Mouse (Mus musculus) kidney, embryonic 15.5 days (tissue): ENCODE measurements around the gene Gm21969. TPM values are rescaled to one million over a fixed set of nuclear protein-coding genes. Genes with fewer than 3 reads are reported as not detected.

ENCODE experiments used
- ATAC-seq: fragments of 200-750 bp; cut with Nextera tagmentation; replicated peaks from 2 replicates; pipeline ENCODE4 v1.8.0; 2017; ENCODE audit warnings: moderate TSS enrichment; ENCODE audit not compliant: low FRiP score
- H3K27ac ChIP-seq: fragments of 300-500 bp; sonication (generic); 2 replicates; pipeline ENCODE4 v1.5.1; 2015; ENCODE audit warnings: mild to moderate bottlenecking, inconsistent platforms
- H3K27me3 ChIP-seq: fragments of 300-500 bp; sonication (generic); 2 replicates; pipeline ENCODE4 v1.6.1; 2015; ENCODE audit warnings: inconsistent platforms
- H3K36me3 ChIP-seq: fragments of 300-500 bp; sonication (generic); 2 replicates; pipeline ENCODE4 v1.6.1; 2015; ENCODE audit warnings: inconsistent platforms
- H3K4me1 ChIP-seq: fragments of 300-500 bp; sonication (generic); 2 replicates; pipeline ENCODE4 v1.6.1; 2015; ENCODE audit warnings: inconsistent platforms
- H3K4me2 ChIP-seq: fragments of 300-500 bp; sonication (generic); 2 replicates; pipeline ENCODE4 v1.6.1; 2015; ENCODE audit warnings: moderate library complexity, mild to moderate bottlenecking, inconsistent platforms
- H3K4me3 ChIP-seq: fragments of 300-500 bp; sonication (generic); replicated peaks from 2 replicates; pipeline ENCODE4 v1.5.1; 2015; ENCODE audit warnings: mild to moderate bottlenecking, inconsistent platforms
- H3K9ac ChIP-seq: fragments of 300-500 bp; sonication (generic); 2 replicates; pipeline ENCODE4 v1.6.1; 2015; ENCODE audit warnings: mild to moderate bottlenecking, inconsistent platforms
- H3K9me3 ChIP-seq: fragments of 300-500 bp; sonication (generic); replicated peaks from 2 replicates; pipeline ENCODE4 v1.6.1; 2016; ENCODE audit warnings: inconsistent platforms
- WGBS: fragments of 180-500 bp; shearing (Covaris S2); methylation state at CpG from one replicate; pipeline ENCODE4 v1.1.7; 2015; ENCODE audit warnings: mixed read lengths; 5-methylcytosine and 5-hydroxymethylcytosine counted together
- polyA plus RNA-seq: library from polyadenylated mRNA; unstranded; fragments of >200 nt; fragmentation: Nextera tagmentation; extraction: Ambion mirVana; gene quantifications from 2 replicates; pipeline ENCODE4 v1.2.1, GENCODE M21; 2015

The Gm21969 gene
- polyA plus RNA-seq, 1 experiment from 2014 or later, result not detected

- ATAC-seq, result no peak
- Histone ChIP-seq H3K4me2 (no peak overlapping the region), H3K27ac (no peak overlapping the region), H3K9ac (no peak overlapping the region), H3K27me3 (no peaks in the 10 kb centered on the region; the same call in 1 of the 2 replicates), H3K4me1 (no peaks in the 10 kb centered on the region), H3K36me3 (no peaks in the 10 kb centered on the region), H3K4me3 (no peak overlapping the region), H3K9me3 (0 out of 2 replicates have a peak, but pooled peaks cover 6% of the 10 kb centered on the region)
- WGBS, result 6% methylated on average over 3 of the region's 3 CpGs
Measured at GRCm38 (mm10) chr4:139684639-139685017, 81.6 kb downstream of the Gm21969 start.

GRCm38 (mm10) chr4:139688058-139688457 lies 85.1 kb downstream of the Gm21969 start:
- Histone ChIP-seq H3K27me3 (peaks cover 13% of the 10 kb centered on the region), H3K36me3 (no peaks in the 10 kb centered on the region), H3K9me3 (no peaks in the 10 kb centered on the region), H3K4me1 (no peaks in the 10 kb centered on the region), H3K4me2 (no peak overlapping the region), H3K9ac (no peak overlapping the region), H3K4me3 (no peak overlapping the region), H3K27ac (no peak overlapping the region)
- ATAC-seq, result no peak
- WGBS, result 73% methylated on average over 9 of the region's 9 CpGs

- H3K4me2 ChIP-seq, result no peak overlapping the region
- H3K27me3 ChIP-seq, result peaks cover 21% of the 10 kb centered on the region
- H3K9me3 ChIP-seq, result no peaks in the 10 kb centered on the region
- no peak for ATAC-seq
- H3K36me3 ChIP-seq, result no peaks in the 10 kb centered on the region
- WGBS, result 47% methylated on average over 7 of the region's 7 CpGs
- no peaks in the 10 kb centered on the region for H3K4me1 ChIP-seq
- H3K4me3 ChIP-seq, result no peak overlapping the region
- H3K9ac ChIP-seq, result no peak overlapping the region
- no peak overlapping the region for H3K27ac ChIP-seq
Measured at GRCm38 (mm10) chr4:139689627-139690269, 86.8 kb downstream of the Gm21969 start.

- Histone ChIP-seq H3K4me2 (no peak overlapping the region), H3K9me3 (no peaks in the 10 kb centered on the region), H3K36me3 (no peaks in the 10 kb centered on the region), H3K9ac (no peak overlapping the region), H3K27ac (no peak overlapping the region), H3K4me1 (peaks cover 10% of the 10 kb centered on the region; the same call in 1 of the 2 replicates), H3K4me3 (no peak overlapping the region), H3K27me3 (peaks cover 34% of the 10 kb centered on the region)
- no peak for ATAC-seq
- WGBS, result 54% methylated on average over 5 of the region's 5 CpGs
Measured at GRCm38 (mm10) chr4:139693315-139693714, 90.3 kb downstream of the Gm21969 start.

- Histone ChIP-seq H3K4me2 (no peak overlapping the region; the same call in 1 of the 2 replicates), H3K9me3 (no peaks in the 10 kb centered on the region), H3K27ac (no peak overlapping the region), H3K9ac (no peak overlapping the region), H3K4me3 (no peak overlapping the region), H3K36me3 (no peaks in the 10 kb centered on the region), H3K4me1 (peaks cover 13% of the 10 kb centered on the region; the same call in 1 of the 2 replicates), H3K27me3 (peaks cover 24% of the 10 kb centered on the region)
- 3% methylated on average over 9 of the region's 9 CpGs for WGBS
- ATAC-seq, result 0 out of 2 replicates have a peak, but pooled peaks have one; percentile 40
Measured at GRCm38 (mm10) chr4:139697755-139698154, 94.8 kb downstream of the Gm21969 start.

- Histone ChIP-seq H3K36me3 (no peaks in the 10 kb centered on the region), H3K4me3 (no peak overlapping the region), H3K27me3 (peaks cover 17% of the 10 kb centered on the region), H3K4me1 (peaks cover 13% of the 10 kb centered on the region; the same call in 1 of the 2 replicates), H3K4me2 (no peak overlapping the region), H3K9ac (no peak overlapping the region), H3K27ac (0 out of 2 replicates have a peak overlapping the region, but pooled peaks have one; percentile 25), H3K9me3 (no peaks in the 10 kb centered on the region)
- 39% methylated on average over 8 of the region's 8 CpGs for WGBS
- no peak for ATAC-seq
Measured at GRCm38 (mm10) chr4:139698602-139699001, 95.6 kb downstream of the Gm21969 start.

GRCm38 (mm10) chr4:139702914-139703313 lies 99.9 kb downstream of the Gm21969 start:
- Histone ChIP-seq H3K36me3 (no peaks in the 10 kb centered on the region), H3K9ac (no peak overlapping the region), H3K4me2 (no peak overlapping the region), H3K4me3 (no peak overlapping the region), H3K4me1 (peaks cover 7% of the 10 kb centered on the region; the same call in 1 of the 2 replicates), H3K27ac (no peak overlapping the region), H3K9me3 (no peaks in the 10 kb centered on the region), H3K27me3 (0 out of 2 replicates have a peak, but pooled peaks cover 2% of the 10 kb centered on the region)
- no peak for ATAC-seq
- 67% methylated on average over 4 of the region's 4 CpGs for WGBS

- H3K4me2 ChIP-seq, result no peak overlapping the region
- 88% methylated on average over 11 of the region's 11 CpGs for WGBS
- no peaks in the 10 kb centered on the region for H3K27me3 ChIP-seq
- no peaks in the 10 kb centered on the region for H3K9me3 ChIP-seq
- no peak overlapping the region for H3K27ac ChIP-seq
- H3K9ac ChIP-seq, result no peak overlapping the region
- H3K4me1 ChIP-seq, result 0 out of 2 replicates have a peak, but pooled peaks cover 1% of the 10 kb centered on the region
- ATAC-seq, result no peak
- no peak overlapping the region for H3K4me3 ChIP-seq
- no peaks in the 10 kb centered on the region for H3K36me3 ChIP-seq
Measured at GRCm38 (mm10) chr4:139703468-139703867, 100.5 kb downstream of the Gm21969 start.

GRCm38 (mm10) chr4:139705986-139706385 lies 103.0 kb downstream of the Gm21969 start:
- Histone ChIP-seq H3K9ac (no peak overlapping the region), H3K36me3 (no peaks in the 10 kb centered on the region), H3K4me1 (peaks cover under 1% of the 10 kb centered on the region; the same call in 1 of the 2 replicates), H3K4me2 (no peak overlapping the region), H3K27me3 (peaks cover 1% of the 10 kb centered on the region), H3K4me3 (no peak overlapping the region), H3K27ac (no peak overlapping the region), H3K9me3 (no peaks in the 10 kb centered on the region)
- ATAC-seq, result no peak
- WGBS, result 81% methylated on average over 5 of the region's 5 CpGs

GRCm38 (mm10) chr4:139710467-139711334 lies 107.7 kb downstream of the Gm21969 start:
- Histone ChIP-seq H3K4me1 (peaks cover 9% of the 10 kb centered on the region; the same call in 1 of the 2 replicates), H3K27me3 (peaks cover 10% of the 10 kb centered on the region), H3K9me3 (no peaks in the 10 kb centered on the region), H3K4me2 (no peak overlapping the region), H3K27ac (no peak overlapping the region), H3K36me3 (no peaks in the 10 kb centered on the region), H3K9ac (no peak overlapping the region), H3K4me3 (no peak overlapping the region)
- WGBS, result 47% methylated on average over 25 of the region's 25 CpGs
- ATAC-seq, result no peak
